Mouse (Mus musculus): Measurements from ENCODE around the gene Cryz. TPM values are rescaled to one million over a fixed set of nuclear protein-coding genes. Genes with fewer than 3 reads are reported as not detected.

The Cryz gene
- 10 to 100 TPM; 26.7 to 32.1 TPM for total RNA-seq (2021)
- long read RNA-seq, experiment 1, transcript Cryz-208 (9 exons, 2,505 nt) = major isoform, 44 of 53 reads
- long read RNA-seq, experiment 1, partial matches to known transcripts = 1 of 53 reads
- long read RNA-seq, experiment 1, other reads (novel, unspliced or antisense) = 8 of 53 reads
- long read RNA-seq, experiment 2, transcript Cryz-208 (9 exons, 2,505 nt) = major isoform, 31 of 34 reads
- long read RNA-seq, experiment 2, partial matches to known transcripts = 1 of 34 reads
- long read RNA-seq, experiment 2, other reads (novel, unspliced or antisense) = 2 of 34 reads

DNA sequence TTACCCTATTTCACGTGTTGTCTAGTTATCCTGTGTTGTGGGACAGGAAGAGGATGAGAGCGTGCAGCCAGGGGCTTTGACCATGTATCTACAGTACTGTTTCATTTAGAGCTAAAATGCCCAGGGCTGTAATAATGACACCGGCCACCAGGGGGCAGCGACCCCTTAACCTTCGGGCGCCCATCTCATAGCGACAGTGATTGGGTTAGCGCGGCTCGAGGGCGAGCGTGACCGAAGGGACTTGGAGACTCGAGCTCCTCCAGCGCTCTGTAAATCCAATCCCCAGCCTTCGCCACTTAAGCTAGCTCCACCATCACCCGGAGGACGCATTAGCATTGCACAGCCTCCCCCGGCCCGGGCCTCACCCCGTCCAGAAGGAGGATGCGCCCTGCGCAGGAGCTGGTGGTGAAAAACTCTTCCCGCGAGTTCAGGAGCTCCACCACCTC lies at the start of gene Cryz:
TSS of gene Cryz (plus strand) at position 224 of the 446 bp plus-strand sequence.
- peak; percentile 96 for DNase-seq

DNA sequence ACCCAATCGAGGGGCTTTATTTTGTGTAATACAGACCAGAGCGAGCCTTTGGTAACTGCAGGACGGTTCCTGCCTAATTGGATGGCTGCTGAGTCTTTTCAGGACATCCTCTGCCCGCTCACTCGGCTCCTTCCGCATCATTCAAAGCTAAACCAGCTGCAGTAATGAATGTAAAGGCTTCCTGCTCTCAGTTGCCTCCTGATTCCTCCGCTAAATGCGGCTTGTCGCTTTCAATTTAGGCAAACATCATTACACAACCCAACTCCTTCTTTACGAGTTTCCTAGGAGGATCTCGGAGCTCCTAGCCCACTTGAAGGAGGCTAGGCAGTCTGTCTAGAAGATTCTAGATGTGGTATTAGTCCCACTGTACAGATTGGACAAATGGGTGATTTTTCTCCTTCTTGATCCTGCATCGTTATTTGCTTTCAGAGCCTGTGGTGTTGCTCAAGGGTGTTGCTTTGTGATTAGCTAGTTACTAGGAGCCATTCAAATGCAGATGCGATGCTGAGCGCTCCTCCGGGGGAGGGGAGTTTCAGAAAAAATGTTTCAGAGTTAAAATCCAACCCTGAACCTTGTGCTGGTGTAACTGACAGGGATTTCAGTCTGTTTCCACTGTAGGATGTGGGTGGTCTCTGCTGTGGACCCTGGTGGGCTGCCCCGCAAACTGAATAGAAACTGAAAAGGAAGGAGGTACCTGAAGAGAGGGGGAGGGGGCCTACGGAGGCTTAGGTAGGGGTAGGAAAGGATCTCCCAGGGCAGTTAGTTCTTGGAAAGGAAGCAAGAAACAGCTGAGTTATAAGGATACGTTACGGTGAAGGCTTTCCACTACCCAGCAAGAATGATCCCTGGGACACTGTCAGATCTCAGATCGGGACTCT lies 48.7 kb upstream of the Cryz start:
- no peak for DNase-seq

- peak; percentile 17 for DNase-seq
Measured at GRCm38 (mm10) chr3:154548868-154549301, 47.6 kb upstream of the Cryz start.

DNA sequence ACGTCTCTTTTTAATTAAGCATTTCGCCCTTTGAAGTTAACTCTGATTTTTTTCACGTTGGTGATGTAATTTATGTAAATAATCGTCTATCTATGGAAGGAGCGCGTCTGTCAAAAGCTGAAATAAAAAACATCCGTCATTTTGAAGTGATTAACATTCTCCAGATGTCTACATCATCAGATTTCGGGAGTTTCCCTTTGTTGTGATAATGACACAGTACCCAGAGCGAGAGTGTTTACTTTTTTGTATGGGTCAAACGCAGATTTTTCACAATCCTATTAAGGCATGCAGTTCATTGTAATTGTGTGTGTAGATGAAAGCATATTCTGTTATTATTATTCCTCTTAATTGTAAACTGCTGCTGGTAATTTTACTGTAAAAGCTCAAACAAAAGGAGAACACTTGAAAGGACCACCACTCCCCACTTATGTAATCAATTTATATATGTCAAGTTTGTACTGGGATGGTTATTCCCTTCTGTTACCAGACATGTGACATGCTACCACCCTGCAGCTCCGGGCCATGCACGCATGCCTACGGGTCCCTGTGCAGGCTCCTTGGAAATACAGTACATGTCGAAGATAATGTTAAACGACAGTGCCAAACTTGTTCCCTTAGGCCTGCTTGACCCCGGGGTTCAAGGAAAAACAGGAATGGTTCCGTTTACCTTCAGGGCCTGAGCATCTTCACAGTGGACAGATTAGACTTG lies 46.0 kb upstream of the Cryz start:
- DNase-seq = no peak

GRCm38 (mm10) chr3:154551035-154551411 lies 45.5 kb upstream of the Cryz start:
- no peak for DNase-seq

DNA sequence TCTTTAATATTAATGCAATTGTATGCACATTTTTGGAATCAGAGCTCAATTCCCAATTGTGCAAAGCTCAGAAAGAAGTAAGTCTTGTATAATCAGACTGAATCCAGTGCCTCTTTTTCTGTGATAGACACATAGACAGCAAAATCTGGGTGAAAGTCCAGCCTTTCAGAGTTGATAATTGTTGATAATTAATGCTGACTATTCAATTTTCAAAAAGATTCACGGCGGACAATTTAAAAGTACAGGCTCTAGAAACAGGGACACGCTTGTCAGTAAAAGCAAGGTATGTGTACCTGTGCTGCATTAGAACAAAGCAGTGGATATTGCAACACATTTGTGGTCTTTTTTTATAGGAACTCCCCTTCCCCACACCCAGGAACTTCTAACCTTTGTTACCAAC lies 34.3 kb upstream of the Cryz start:
- no peak for DNase-seq

GRCm38 (mm10) chr3:154565437-154565836 lies 31.1 kb upstream of the Cryz start:
- no peak for DNase-seq

- no peak for DNase-seq
Measured at GRCm38 (mm10) chr3:154570029-154570575, 26.4 kb upstream of the Cryz start.

GRCm38 (mm10) chr3:154570786-154571185 lies 25.7 kb upstream of the Cryz start:
- DNase-seq = peak; percentile 6

DNA sequence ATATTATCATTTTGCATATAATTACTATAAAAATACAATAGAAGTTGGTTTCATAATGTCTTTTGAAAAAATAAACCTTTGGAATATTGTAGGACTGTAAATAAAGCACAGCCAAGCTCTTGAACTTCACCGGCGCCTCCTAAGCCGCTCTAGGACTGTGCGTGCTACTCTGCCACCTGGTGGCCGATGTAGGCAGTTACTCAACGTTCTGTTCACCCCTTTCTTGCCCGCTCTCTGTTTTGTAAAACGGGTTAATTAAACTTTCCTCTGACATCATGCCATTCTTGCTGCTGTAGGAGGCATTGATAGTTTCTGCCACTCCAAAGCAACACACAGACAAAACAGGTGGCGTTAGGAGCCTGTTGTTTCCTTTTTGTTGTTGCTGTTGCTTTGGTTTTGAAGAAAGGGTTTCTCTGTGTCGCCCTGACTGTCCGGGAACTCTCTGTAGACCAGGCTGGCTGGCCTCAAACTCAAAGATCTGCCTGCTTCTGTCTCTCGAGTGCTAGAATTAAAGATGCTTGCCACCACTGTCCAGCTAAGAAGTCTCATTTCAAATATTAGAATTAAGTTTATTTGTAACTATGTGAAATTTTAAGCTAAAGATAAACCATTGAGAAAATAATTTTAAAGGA lies 24.1 kb upstream of the Cryz start:
- peak; percentile 82 for DNase-seq

- no peak for DNase-seq
Measured at GRCm38 (mm10) chr3:154573666-154574065, 22.8 kb upstream of the Cryz start.

DNA sequence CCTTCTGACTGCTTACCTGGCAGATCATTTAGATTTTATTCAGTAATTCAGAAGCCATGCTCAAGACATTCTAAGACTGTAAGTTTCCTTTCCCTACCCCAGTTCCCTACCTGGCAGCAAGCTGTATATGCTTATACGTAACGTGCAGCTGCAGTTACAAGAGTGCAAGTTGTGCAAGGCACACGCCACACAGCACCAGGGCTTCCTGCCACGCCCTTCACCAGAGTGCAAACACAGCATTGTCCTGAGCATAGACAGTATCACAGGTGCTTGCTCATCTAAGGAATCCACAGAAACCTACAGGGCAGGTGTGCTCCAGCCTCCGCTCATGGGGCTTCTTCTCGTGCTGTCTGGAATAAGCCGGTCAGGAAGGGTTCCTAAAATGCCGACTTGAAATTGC lies 18.6 kb upstream of the Cryz start:
- DNase-seq = no peak

DNA sequence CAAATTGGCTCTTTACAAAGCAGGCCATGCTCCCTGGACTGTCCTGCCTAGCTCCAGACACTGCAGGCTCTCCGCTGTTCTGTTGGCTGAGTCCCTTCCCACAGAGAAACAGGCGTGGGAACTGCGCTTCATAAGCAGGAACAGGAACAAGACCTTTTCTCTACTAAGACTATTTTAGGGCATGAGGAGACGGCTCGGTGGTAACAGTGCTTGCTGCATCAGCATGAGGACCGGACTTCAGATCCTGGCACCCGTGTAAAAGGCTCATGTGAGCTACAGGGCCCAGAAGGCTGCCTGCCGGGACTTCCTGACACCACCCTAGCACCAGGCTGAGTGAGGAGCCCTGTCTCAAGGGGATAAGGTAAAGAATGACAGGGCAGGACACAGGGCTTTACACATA lies 12.2 kb upstream of the Cryz start:
- no peak for DNase-seq

- no peak for DNase-seq
Measured at GRCm38 (mm10) chr3:154590971-154591370, 5.5 kb upstream of the Cryz start.

DNA sequence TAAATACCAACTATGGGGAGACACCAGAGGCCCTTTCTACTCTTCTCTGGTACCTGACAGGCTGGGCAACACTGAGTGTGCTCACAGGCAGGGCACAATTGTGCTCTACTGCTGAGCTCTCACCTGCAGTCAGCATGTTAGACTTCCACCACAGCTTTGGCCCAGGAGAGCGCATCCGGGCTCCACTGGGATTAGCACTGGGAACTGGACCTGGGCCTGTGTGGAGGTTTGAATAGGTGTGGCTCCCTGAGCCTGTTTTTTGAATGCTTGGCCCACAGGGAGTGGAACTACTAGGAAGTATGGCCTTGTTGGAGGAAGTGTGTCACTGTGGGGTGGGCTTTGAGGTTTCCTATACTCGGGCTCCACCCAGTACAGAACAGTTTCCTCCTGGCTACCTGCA lies 4.9 kb upstream of the Cryz start:
- DNase-seq = no peak

DNA sequence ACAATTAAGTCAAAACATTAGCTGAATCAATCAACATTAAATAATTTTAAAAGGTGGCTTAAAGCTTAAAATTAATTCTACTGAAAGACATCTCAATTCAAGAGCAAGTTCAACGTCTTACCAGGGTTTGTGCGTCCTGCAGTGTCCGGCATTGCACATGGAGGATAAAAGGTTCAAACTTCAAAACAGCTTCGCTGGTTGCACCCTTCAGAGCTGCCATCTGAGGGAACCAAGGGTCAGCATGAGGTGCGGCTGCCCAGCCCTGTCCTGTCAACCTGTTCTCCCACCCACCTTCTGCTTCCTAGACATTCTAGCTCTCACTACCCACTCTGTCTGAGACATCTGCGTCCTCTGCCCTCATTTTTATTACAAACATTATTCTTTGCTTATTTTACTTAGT lies 2.9 kb upstream of the Cryz start:
- DNase-seq = no peak

GRCm38 (mm10) chr3:154594156-154594555 lies 2.4 kb upstream of the Cryz start:
- DNase-seq = no peak

DNA sequence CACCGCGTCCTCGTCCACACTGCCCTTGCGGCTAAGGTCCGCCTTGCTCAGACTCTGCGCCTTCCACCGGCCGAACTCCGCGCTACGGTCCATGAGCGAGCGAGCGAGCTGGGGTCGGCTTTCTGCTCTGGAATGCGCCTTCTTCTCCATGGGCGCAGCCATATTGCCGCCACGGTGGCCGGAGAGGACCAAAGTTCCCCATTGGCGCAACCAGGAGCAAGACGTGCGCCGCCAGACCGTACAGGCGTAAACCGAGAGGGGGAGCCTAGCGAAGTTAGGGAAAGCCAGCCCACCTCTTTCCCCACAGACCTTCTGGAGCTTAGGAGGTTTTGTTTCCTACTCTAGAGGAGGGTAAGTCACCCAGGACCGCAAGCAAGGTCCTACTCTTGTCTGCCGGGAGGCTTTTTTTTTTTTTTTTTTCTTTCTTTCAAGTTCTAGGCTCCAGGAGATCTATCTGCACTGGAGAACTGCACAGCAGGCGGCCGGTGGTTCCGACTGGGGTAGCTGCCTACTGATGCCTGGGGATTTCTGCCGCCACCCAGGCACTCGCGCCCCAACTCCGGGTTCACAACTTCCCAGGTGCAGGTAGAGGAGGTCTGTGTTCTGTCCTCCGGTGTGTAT lies 533 bp downstream of the Cryz start, which contains the start of gene Tyw3:
TSS of gene Tyw3 (minus strand) at position 171 of the 621 bp plus-strand sequence.
- peak; percentile 99 for DNase-seq

- DNase-seq = peak; percentile 18
Measured at GRCm38 (mm10) chr3:154597561-154597960, 1.1 kb downstream of the Cryz start.

- no peak for DNase-seq
Measured at GRCm38 (mm10) chr3:154602141-154602540, 5.6 kb downstream of the Cryz start.

- no peak for DNase-seq
Measured at GRCm38 (mm10) chr3:154604871-154605270, 8.4 kb downstream of the Cryz start.
